ENCODE assay signal across 8 mouse cellular contexts in genomic region chr6:37354449-37355179, GRCm38 (mm10). TPM values are rescaled to one million over a fixed set of nuclear protein-coding genes. Genes with fewer than 3 reads are reported as not detected.
DNase-seq lines count a peak whose midpoint lies in the region; ATAC-seq and TF ChIP-seq lines count a peak whose summit lies in the region.

No protein-coding gene starts in this region.

- H3K4me3 ChIP-seq in cerebellum, adult 2 months (replicated peaks; ENCODE audit: insufficient read depth, low read depth, low read length) = no peak overlapping the region
- H3K4me3 ChIP-seq in hindbrain, embryonic 11.5 days (ENCODE audit: low read depth, low read length) = no peak overlapping the region

- TF ChIP-seq POLR2A in cerebellum, adult 2 months (IDR thresholded peaks at IDR 0.05; ENCODE audit: borderline replicate concordance, insufficient read depth, low read length) = no peak

- H3K9me3 ChIP-seq in hindbrain, embryonic 11.5 days (ENCODE audit: control insufficient read depth, low read length) = no peaks in the 10 kb centered on the region

- H3K27me3 ChIP-seq in cerebellum, adult 2 months (ENCODE audit: control insufficient read depth, insufficient read depth, low read length) = no peaks in the 10 kb centered on the region
- no peaks in the 10 kb centered on the region for H3K27me3 ChIP-seq in hindbrain, embryonic 11.5 days (ENCODE audit: control insufficient read depth, insufficient read depth, low read length)

- H3K36me3 ChIP-seq in hindbrain, embryonic 11.5 days (ENCODE audit: control insufficient read depth, insufficient read depth, low read length) = no peaks in the 10 kb centered on the region

- peak; percentile 59; the same call in 1 of the 2 replicates for ATAC-seq in hindbrain, embryonic 11.5 days (ENCODE audit: low FRiP score)

- no peak overlapping the region for H3K27ac ChIP-seq in cerebellum, adult 2 months (ENCODE audit: insufficient read depth, low read length)
- H3K27ac ChIP-seq in hindbrain, embryonic 11.5 days (ENCODE audit: low read depth, low read length) = no peak overlapping the region

- no peak overlapping the region for H3K9ac ChIP-seq in hindbrain, embryonic 11.5 days (ENCODE audit: low read depth, low read length)

- 38% methylated on average over 17 of the region's 17 CpGs for WGBS in cerebellum, adult 2 months
- WGBS in hindbrain, embryonic 11.5 days = 40% methylated on average over 17 of the region's 17 CpGs

- TF ChIP-seq CTCF in cerebellum, adult 2 months (IDR thresholded peaks at IDR 0.05; ENCODE audit: borderline replicate concordance, insufficient read depth, low read depth, low read length) = peak; percentile 88

- DNase-seq in Muller cell, postnatal 12 days (ENCODE audit: inconsistent ontology term) = peak; percentile 76
- DNase-seq in cerebellum, adult 2 months = peak; percentile 40 to 42
- peak; percentile 87 for DNase-seq in forelimb bud, embryonic 11.5 days (ENCODE audit: low read depth, low spot score)
- DNase-seq in hindbrain, embryonic 11.5 days (ENCODE audit: low spot score) = peak; percentile 90
- DNase-seq in layer of hippocampus, postnatal 14 days (ENCODE audit: low spot score in 2 of 2) = peak; percentile 72 to 88
- DNase-seq in lung, postnatal 10 days = peak; percentile 83
- DNase-seq in retina, adult 2 months (ENCODE audit: low read depth, low spot score) = peak; percentile 45
- DNase-seq in urinary bladder, adult 2 months (ENCODE audit: low spot score) = peak; percentile 36

- no peak overlapping the region for H3K4me2 ChIP-seq in hindbrain, embryonic 11.5 days (replicated peaks; ENCODE audit: low read depth, low read length)

- peaks cover 3% of the 10 kb centered on the region; the same call in 1 of the 2 replicates for H3K4me1 ChIP-seq in cerebellum, adult 2 months (ENCODE audit: control insufficient read depth, insufficient read depth, low read length)
- H3K4me1 ChIP-seq in hindbrain, embryonic 11.5 days (replicated peaks; ENCODE audit: control insufficient read depth, insufficient read depth, low read length) = no peaks in the 10 kb centered on the region

RNA-seq across cellular contexts. Expression of gene Dgki, which starts 54.6 kb away (rescaled TPM):
- 7.2 and 7.5 TPM in 2 replicates for polyA plus RNA-seq in cerebellum, adult 2 months (2012; rRNA removed)
- polyA plus RNA-seq in hindbrain, embryonic 11.5 days (2014; fragmentation: Nextera tagmentation; extraction: Ambion mirVana) = 2.6 and 3.0 TPM in 2 replicates
- 10 to 100 TPM; 51.7 to 57.8 TPM for total RNA-seq in layer of hippocampus, postnatal 14 days (2021)
- polyA plus RNA-seq in urinary bladder, adult 2 months (2012; rRNA removed) = 1.5 and 2.7 TPM in 2 replicates

Comparison
In these comparisons a context has a peak if more than half of its experiments do, and no peak if none do; other contexts are left out.
1. DNase-seq: peak in every context shown above with its lines; median percentile 90 in hindbrain, embryonic 11.5 days; 87 in forelimb bud, embryonic 11.5 days; 83 in lung, postnatal 10 days; 80 in layer of hippocampus, postnatal 14 days; 76 in Muller cell, postnatal 12 days; 45 in retina, adult 2 months; 41 in cerebellum, adult 2 months; 36 in urinary bladder, adult 2 months.